Mouse (Mus musculus): ENCODE measurements around the gene Ermard.
"Not testable (repeated sequence)": the region's sequence is repeated elsewhere in the genome, so short reads cannot be mapped to it uniquely, and the experiment has no call there.

GRCm38 (mm10) chr17:15053829-15054200, 12.8 kb downstream of the Ermard start:
- not testable (repeated sequence) for TF ChIP-seq MYOG (IDR thresholded peaks at IDR 0.05; ENCODE audit: control insufficient read depth, extremely low read depth, insufficient read length); USF1 (IDR thresholded peaks at IDR 0.05; ENCODE audit: low read depth); CTCF (IDR thresholded peaks at IDR 0.05; ENCODE audit: control insufficient read depth, insufficient read depth, insufficient read length); FOSL1 (IDR thresholded peaks at IDR 0.05; ENCODE audit: insufficient read depth, low read length, poor library complexity, severe bottlenecking); CEBPB (IDR thresholded peaks at IDR 0.05; ENCODE audit: low read depth)
